Mouse (Mus musculus) embryonic facial prominence, embryonic 10.5 days (tissue): Measurements from ENCODE around the gene Hmcn2. TPM values are rescaled to one million over a fixed set of nuclear protein-coding genes. Genes with fewer than 3 reads are reported as not detected.

Source experiments
- DNase-seq: peaks from one replicate; pipeline ENCODE4 v3.0.0-alpha.2; 2017; ENCODE audit warnings: low spot score
- H3K27ac ChIP-seq: fragments of 300-500 bp; sonication (generic); replicated peaks from 2 replicates; pipeline ENCODE4 v1.5.1; 2016; ENCODE audit warnings: mild to moderate bottlenecking
- H3K27me3 ChIP-seq: fragments of 300-500 bp; sonication (generic); replicated peaks from 2 replicates; pipeline ENCODE4 v1.6.1; 2016; ENCODE audit warnings: low read depth, mild to moderate bottlenecking; ENCODE audit not compliant: poor library complexity, severe bottlenecking
- H3K36me3 ChIP-seq: fragments of 300-500 bp; sonication (generic); replicated peaks from 2 replicates; pipeline ENCODE4 v1.6.1; 2016; ENCODE audit warnings: mild to moderate bottlenecking, moderate library complexity
- H3K4me1 ChIP-seq: fragments of 300-500 bp; sonication (generic); 2 replicates; pipeline ENCODE4 v1.6.1; 2016
- H3K4me3 ChIP-seq: fragments of 300-500 bp; sonication (generic); 2 replicates; pipeline ENCODE4 v1.5.1; 2016; ENCODE audit warnings: mild to moderate bottlenecking, moderate library complexity
- H3K9me3 ChIP-seq: fragments of 300-500 bp; sonication (generic); 2 replicates; pipeline ENCODE4 v1.6.1; 2016; ENCODE audit warnings: mild to moderate bottlenecking
- WGBS: fragments of 180-500 bp; shearing (Covaris S2); methylation state at CpG from one replicate; pipeline ENCODE4 v1.1.7; 2016; 5-methylcytosine and 5-hydroxymethylcytosine counted together
- polyA plus RNA-seq: library from polyadenylated mRNA; unstranded; fragments of >200 nt; fragmentation: Nextera tagmentation; extraction: Ambion mirVana; gene quantifications from 2 replicates; pipeline ENCODE4 v1.2.1, GENCODE M21; 2016

The Hmcn2 gene
- polyA plus RNA-seq, 1 experiment from 2014 or later = not detected

GRCm38 (mm10) chr2:31499327-31500291 lies 185.4 kb downstream of the Hmcn2 start:
- DNase-seq = no peak
- H3K27me3 ChIP-seq = peaks cover 100% of the 10 kb centered on the region
- WGBS = 36% methylated on average over 21 of the region's 21 CpGs
- H3K36me3 ChIP-seq = no peaks in the 10 kb centered on the region
- H3K4me1 ChIP-seq = peaks cover 96% of the 10 kb centered on the region
- peak overlapping the region; percentile 76 for H3K27ac ChIP-seq
- peak overlapping the region; percentile 15; the same call in 1 of the 2 replicates for H3K4me3 ChIP-seq
- no peaks in the 10 kb centered on the region for H3K9me3 ChIP-seq

- no peaks in the 10 kb centered on the region for H3K9me3 ChIP-seq
- peak overlapping the region; percentile 15; the same call in 1 of the 2 replicates for H3K4me3 ChIP-seq
- H3K36me3 ChIP-seq = no peaks in the 10 kb centered on the region
- H3K4me1 ChIP-seq = peaks cover 95% of the 10 kb centered on the region
- H3K27ac ChIP-seq = peak overlapping the region; percentile 76
- peaks cover 100% of the 10 kb centered on the region for H3K27me3 ChIP-seq
- WGBS = 46% methylated on average over 24 of the region's 24 CpGs
- DNase-seq = peak; percentile 59
Measured at GRCm38 (mm10) chr2:31500292-31501204, 186.3 kb downstream of the Hmcn2 start.

GRCm38 (mm10) chr2:31501448-31502130 lies 187.4 kb downstream of the Hmcn2 start:
- peaks cover 95% of the 10 kb centered on the region for H3K4me1 ChIP-seq
- H3K36me3 ChIP-seq = no peaks in the 10 kb centered on the region
- no peak overlapping the region for H3K4me3 ChIP-seq
- H3K27me3 ChIP-seq = peaks cover 99% of the 10 kb centered on the region
- peak; percentile 58 for DNase-seq
- 45% methylated on average over 20 of the region's 20 CpGs for WGBS
- no peaks in the 10 kb centered on the region for H3K9me3 ChIP-seq
- peak overlapping the region; percentile 44 for H3K27ac ChIP-seq

GRCm38 (mm10) chr2:31502616-31503522 lies 188.7 kb downstream of the Hmcn2 start:
- DNase-seq = no peak
- no peaks in the 10 kb centered on the region for H3K36me3 ChIP-seq
- H3K4me3 ChIP-seq = 0 out of 2 replicates have a peak overlapping the region, but pooled peaks have one; percentile 5
- peaks cover 92% of the 10 kb centered on the region for H3K27me3 ChIP-seq
- no peaks in the 10 kb centered on the region for H3K9me3 ChIP-seq
- H3K4me1 ChIP-seq = peaks cover 82% of the 10 kb centered on the region
- no peak overlapping the region for H3K27ac ChIP-seq
- 47% methylated on average over 15 of the region's 15 CpGs for WGBS

- H3K27ac ChIP-seq = no peak overlapping the region
- DNase-seq = no peak
- H3K36me3 ChIP-seq = no peaks in the 10 kb centered on the region
- peaks cover 69% of the 10 kb centered on the region for H3K4me1 ChIP-seq
- H3K9me3 ChIP-seq = no peaks in the 10 kb centered on the region
- H3K4me3 ChIP-seq = no peak overlapping the region
- 60% methylated on average over 11 of the region's 11 CpGs for WGBS
- peaks cover 72% of the 10 kb centered on the region for H3K27me3 ChIP-seq
Measured at GRCm38 (mm10) chr2:31505472-31505871, 191.3 kb downstream of the Hmcn2 start.

GRCm38 (mm10) chr2:31508851-31509250 lies 194.6 kb downstream of the Hmcn2 start:
- Histone ChIP-seq H3K36me3 (no peaks in the 10 kb centered on the region), H3K4me1 (peaks cover 72% of the 10 kb centered on the region), H3K27me3 (peaks cover 49% of the 10 kb centered on the region), H3K4me3 (no peak overlapping the region), H3K9me3 (no peaks in the 10 kb centered on the region), H3K27ac (no peak overlapping the region)
- WGBS = 92% methylated on average over 6 of the region's 6 CpGs
- DNase-seq = no peak

Other genes with a start within 250 kb of the Hmcn2 start
- gene Fnbp1, start 172.4 kb upstream of the Hmcn2 start, polyA plus RNA-seq = 15.7 and 17.0 TPM in 2 replicates
- gene Gpr107, start 162.1 kb upstream of the Hmcn2 start, polyA plus RNA-seq = 28.7 and 32.4 TPM in 2 replicates
- gene Ncs1, start 68.6 kb upstream of the Hmcn2 start, polyA plus RNA-seq = 66.0 and 66.5 TPM in 2 replicates
- 13.0 and 16.1 TPM in 2 replicates for gene Ass1, start 155.8 kb downstream of the Hmcn2 start, polyA plus RNA-seq